Mouse (Mus musculus) MEL (cell line): ENCODE data around the gene Meox2. TPM values are rescaled to one million over a fixed set of nuclear protein-coding genes. Genes with fewer than 3 reads are reported as not detected.
"Not testable (repeated sequence)": the region's sequence is repeated elsewhere in the genome, so short reads cannot be mapped to it uniquely, and the experiment has no call there.

Experiments used
- DNase-seq: peaks from one replicate; pipeline ENCODE4 v3.0.0; 2011; ENCODE audit warnings: low read depth, low spot score
- H3K27ac ChIP-seq: 2 replicates; pipeline ENCODE4 v1.5.1; 2012; ENCODE audit warnings: low read depth, mild to moderate bottlenecking, control low read depth, low read length, moderate library complexity; ENCODE audit not compliant: control insufficient read depth
- H3K27me3 ChIP-seq, 2 experiments: fragments of 150-350 bp in 1 of 2; sonication (generic) in 1 of 2; 2 replicates each; pipeline ENCODE4 v1.6.1; 2012; ENCODE audit warnings: low read length in 2 of 2, mild to moderate bottlenecking in 2 of 2, improper control_type of control experiment in 1 of 2, moderate library complexity in 1 of 2; ENCODE audit not compliant: insufficient read depth in 2 of 2, control insufficient read depth in 1 of 2
- H3K36me3 ChIP-seq, 2 experiments: 2 replicates each; pipeline ENCODE4 v1.6.1; 2012 to 2014; ENCODE audit warnings: low read length in 2 of 2, improper control_type of control experiment in 1 of 2, inconsistent platforms in 1 of 2, mild to moderate bottlenecking in 1 of 2; ENCODE audit not compliant: insufficient read depth in 2 of 2, control insufficient read depth in 1 of 2
- H3K4me1 ChIP-seq, 2 experiments: fragments of 150-350 bp in 1 of 2; sonication (generic) in 1 of 2; 2 replicates each; pipeline ENCODE4 v1.6.1; 2012; ENCODE audit warnings: low read length in 2 of 2, improper control_type of control experiment in 1 of 2, mild to moderate bottlenecking in 1 of 2; ENCODE audit not compliant: insufficient read depth in 2 of 2, control insufficient read depth in 1 of 2
- H3K4me3 ChIP-seq, 2 experiments: fragments of 150-350 bp in 1 of 2; sonication (generic) in 1 of 2; 2 replicates each; pipeline ENCODE4 v1.5.1; 2012; ENCODE audit warnings: low read depth in 2 of 2, low read length in 2 of 2, mild to moderate bottlenecking in 2 of 2, moderate library complexity in 2 of 2, control low read depth in 1 of 2, improper control_type of control experiment in 1 of 2; ENCODE audit not compliant: control insufficient read depth in 1 of 2, insufficient read depth in 1 of 2
- H3K79me2 ChIP-seq: 2 replicates; pipeline ENCODE4 v1.6.1; 2012; ENCODE audit warnings: mild to moderate bottlenecking, low read length, moderate library complexity; ENCODE audit not compliant: control insufficient read depth, poor library complexity, insufficient read depth
- H3K9ac ChIP-seq: 2 replicates; pipeline ENCODE4 v1.6.1; 2012; ENCODE audit warnings: low read depth, mild to moderate bottlenecking, control low read depth, low read length, moderate library complexity; ENCODE audit not compliant: control insufficient read depth, poor library complexity, severe bottlenecking
- H3K9me3 ChIP-seq: fragments of 150-350 bp; sonication (generic); replicated peaks from 2 replicates; pipeline ENCODE4 v1.6.1; 2012; ENCODE audit warnings: mild to moderate bottlenecking, low read length, improper control_type of control experiment, moderate library complexity; ENCODE audit not compliant: insufficient read depth
- BHLHE40 ChIP-seq: IDR thresholded peaks from 2 replicates; pipeline ENCODE4 v1.6.1; 2012; ENCODE audit warnings: low read depth, mild to moderate bottlenecking, inconsistent platforms, low read length, improper control_type of control experiment, borderline replicate concordance
- CHD2 ChIP-seq: IDR thresholded peaks from 2 replicates; pipeline ENCODE4 v1.6.1; 2011; ENCODE audit warnings: low read length, improper control_type of control experiment
- CTCF ChIP-seq, 3 experiments: IDR thresholded peaks in 2 of 3; conservative IDR thresholded peaks in 1 of 3; 2 replicates each; pipeline ENCODE4 v1.5.1; 2011 to 2012; ENCODE audit warnings: low read length in 3 of 3, low read depth in 2 of 3, mild to moderate bottlenecking in 2 of 3, improper control_type of control experiment in 1 of 3, inconsistent platforms in 1 of 3, mixed read lengths in 1 of 3, moderate library complexity in 1 of 3; ENCODE audit not compliant: control insufficient read depth in 1 of 3, insufficient read depth in 1 of 3, poor library complexity in 1 of 3, severe bottlenecking in 1 of 3
- ELF1 ChIP-seq: IDR thresholded peaks from 2 replicates; pipeline ENCODE4 v1.6.1; 2014; ENCODE audit warnings: low read depth, mild to moderate bottlenecking, inconsistent platforms, low read length, improper control_type of control experiment, moderate library complexity
- ETS1 ChIP-seq: IDR thresholded peaks from 2 replicates; pipeline ENCODE4 v1.6.1; 2012; ENCODE audit warnings: low read depth, mild to moderate bottlenecking, inconsistent platforms, low read length, improper control_type of control experiment, moderate library complexity
- GABPA ChIP-seq: IDR thresholded peaks from 2 replicates; pipeline ENCODE4 v1.6.1; 2012; ENCODE audit warnings: low read depth, mild to moderate bottlenecking, inconsistent platforms, low read length, improper control_type of control experiment, moderate library complexity
- HCFC1 ChIP-seq: IDR thresholded peaks from 2 replicates; pipeline ENCODE4 v1.6.1; 2012; ENCODE audit warnings: low read depth, mild to moderate bottlenecking, inconsistent platforms, low read length, improper control_type of control experiment, moderate library complexity
- MAFK ChIP-seq: IDR thresholded peaks from 2 replicates; pipeline ENCODE4 v1.6.1; 2011; ENCODE audit warnings: low read depth, mild to moderate bottlenecking, low read length, improper control_type of control experiment, borderline replicate concordance
- MAX ChIP-seq: IDR thresholded peaks from 2 replicates; pipeline ENCODE4 v1.6.1; 2011; ENCODE audit warnings: low read length, improper control_type of control experiment
- MAZ ChIP-seq: IDR thresholded peaks from 2 replicates; pipeline ENCODE4 v1.6.1; 2012; ENCODE audit warnings: low read depth, mild to moderate bottlenecking, inconsistent platforms, low read length, improper control_type of control experiment
- MYB ChIP-seq: IDR thresholded peaks from 2 replicates; pipeline ENCODE4 v1.6.1; 2011; ENCODE audit warnings: mild to moderate bottlenecking, low read depth, low read length, improper control_type of control experiment
- POLR2A ChIP-seq, 2 experiments: IDR thresholded peaks; 2 replicates each; pipeline ENCODE4 v1.6.1; 2011 to 2012; ENCODE audit warnings: low read length in 2 of 2, mild to moderate bottlenecking in 2 of 2, control low read depth in 1 of 2, improper control_type of control experiment in 1 of 2, low read depth in 1 of 2, moderate library complexity in 1 of 2; ENCODE audit not compliant: control insufficient read depth in 1 of 2, insufficient read depth in 1 of 2, poor library complexity in 1 of 2
- RAD21 ChIP-seq: IDR thresholded peaks from 2 replicates; pipeline ENCODE4 v1.6.1; 2011; ENCODE audit warnings: mild to moderate bottlenecking, low read depth, low read length, improper control_type of control experiment
- RCOR1 ChIP-seq: IDR thresholded peaks from 2 replicates; pipeline ENCODE4 v1.6.1; 2012; ENCODE audit warnings: low read depth, mild to moderate bottlenecking, inconsistent platforms, low read length, improper control_type of control experiment
- SMC3 ChIP-seq: IDR thresholded peaks from 2 replicates; pipeline ENCODE4 v1.6.1; 2011; ENCODE audit warnings: low read depth, low read length, improper control_type of control experiment
- TAL1 ChIP-seq: IDR thresholded peaks from 2 replicates; pipeline ENCODE4 v1.6.1; 2012; ENCODE audit warnings: mild to moderate bottlenecking, inconsistent platforms, low read length, moderate library complexity, mixed read lengths
- USF2 ChIP-seq, 2 experiments: IDR thresholded peaks; 2 replicates each; pipeline ENCODE4 v1.6.1; 2011 to 2012; ENCODE audit warnings: improper control_type of control experiment in 2 of 2, low read length in 2 of 2, borderline replicate concordance in 1 of 2, inconsistent platforms in 1 of 2, low read depth in 1 of 2, mild to moderate bottlenecking in 1 of 2; ENCODE audit not compliant: insufficient read depth in 1 of 2
- ZC3H11A ChIP-seq: IDR thresholded peaks from 2 replicates; pipeline ENCODE4 v1.6.1; 2012; ENCODE audit warnings: low read depth, mild to moderate bottlenecking, inconsistent platforms, low read length, improper control_type of control experiment
- ZMIZ1 ChIP-seq: IDR thresholded peaks from 2 replicates; pipeline ENCODE4 v1.6.1; 2012; ENCODE audit warnings: low read depth, mild to moderate bottlenecking, inconsistent platforms, low read length, improper control_type of control experiment, moderate library complexity
- polyA plus RNA-seq, 2 experiments: library from polyadenylated mRNA; stranded (reverse) in 1 of 2; unstranded in 1 of 2; fragments of >175 nt in 1 of 2; fragments of >200 nt in 1 of 2; gene quantifications; 2 replicates each; pipeline versions ENCODE4 v1.2.1 to v1.2.4; 2012; ENCODE audit warnings: low replicate concordance in 2 of 2, low read depth in 1 of 2; ENCODE audit not compliant: insufficient read length in 2 of 2, insufficient read depth in 1 of 2, missing spikeins in 1 of 2
- total RNA-seq: library from RNA; depleted of rRNA; stranded (reverse); fragments of 300-350 nt; gene quantifications from 2 replicates; pipeline ENCODE4 v1.2.3, GENCODE M21; 2012; rRNA removed

The Meox2 gene
- not detected in 2 replicates for total RNA-seq
- polyA plus RNA-seq, result not detected

- Histone ChIP-seq H3K4me3 (no peak within 1 kb of the TSS), H3K9ac (no peak within 1 kb of the TSS)
Measured at GRCm38 (mm10) chr12:37108390-37108738, at the start of gene Meox2. TSS of gene Meox2 (plus strand) at chr12:37108540.

GRCm38 (mm10) chr12:37072636-37073035, 35.7 kb upstream of the Meox2 start:
- no peaks in the 10 kb centered on the region for H3K79me2 ChIP-seq
- no peaks in the 10 kb centered on the region for H3K27me3 ChIP-seq
- no peak overlapping the region for H3K9ac ChIP-seq
- no peak for DNase-seq
- no peaks in the 10 kb centered on the region for H3K4me1 ChIP-seq
- H3K4me3 ChIP-seq, result no peak overlapping the region
- H3K9me3 ChIP-seq, result no peaks in the 10 kb centered on the region
- no peaks in the 10 kb centered on the region for H3K36me3 ChIP-seq
- H3K27ac ChIP-seq, result no peak overlapping the region
- TF ChIP-seq BHLHE40, result no peak

More at GRCm38 (mm10) chr12:37108390-37108738, at the start of gene Meox2:
- DNase-seq, result no peak
- Histone ChIP-seq H3K79me2 (no peaks in the 10 kb centered on the region), H3K36me3 (no peaks in the 10 kb centered on the region), H3K27ac (no peak within 1 kb of the TSS), H3K27me3 (no peaks in the 10 kb centered on the region; a peak in 1 of 4 replicates), H3K9me3 (no peaks in the 10 kb centered on the region), H3K4me1 (no peaks in the 10 kb centered on the region)
- TF ChIP-seq MAX (no peak), MAFK (no peak), GABPA (no peak), RAD21 (no peak), RCOR1 (no peak), MAZ (no peak), ELF1 (no peak), HCFC1 (no peak), ETS1 (no peak), TAL1 (no peak), MYB (no peak), ZC3H11A (no peak), USF2 (IDR thresholded peaks at IDR 0.05; ENCODE audit: borderline replicate concordance in 1 of 2, insufficient read depth in 1 of 2, low read depth in 1 of 2, low read length in 2 of 2) (no peak), CHD2 (no peak), POLR2A (IDR thresholded peaks at IDR 0.05; ENCODE audit: control insufficient read depth in 1 of 2, insufficient read depth in 1 of 2, low read depth in 1 of 2, low read length in 2 of 2, poor library complexity in 1 of 2) (no peak)

- Histone ChIP-seq H3K36me3 (no peaks in the 10 kb centered on the region), H3K27ac (no peak overlapping the region), H3K9ac (no peak overlapping the region), H3K4me3 (no peak overlapping the region), H3K79me2 (no peaks in the 10 kb centered on the region), H3K9me3 (no peaks in the 10 kb centered on the region), H3K27me3 (no peaks in the 10 kb centered on the region; a peak in 1 of 4 replicates), H3K4me1 (no peaks in the 10 kb centered on the region)
- TF ChIP-seq ELF1 (no peak), ZMIZ1 (no peak), SMC3 (peak; percentile 37; the same call in 1 of the 2 replicates), MAZ (no peak), MAX (no peak), CTCF (IDR thresholded peaks at IDR 0.05 in 2 of 3, conservative IDR thresholded peaks at IDR 0.05 in 1 of 3; ENCODE audit: control insufficient read depth in 1 of 3, insufficient read depth in 1 of 3, low read depth in 2 of 3, low read length in 3 of 3, poor library complexity in 1 of 3, severe bottlenecking in 1 of 3) (peak in 1 of 3 experiments; percentile 32; a peak in 2 of 6 replicates), RAD21 (peak; percentile 38)
- peak; percentile 10 for DNase-seq
Measured at GRCm38 (mm10) chr12:37077308-37077707, 31.0 kb upstream of the Meox2 start.

GRCm38 (mm10) chr12:37080005-37080404, 28.3 kb upstream of the Meox2 start:
- not testable (repeated sequence) for DNase-seq, H3K79me2 ChIP-seq, H3K4me3 ChIP-seq, H3K9me3 ChIP-seq, H3K27ac ChIP-seq, H3K27me3 ChIP-seq, H3K4me1 ChIP-seq, H3K36me3 ChIP-seq, H3K9ac ChIP-seq
